Mouse (Mus musculus): ENCODE data around the gene Dnajb13. TPM values are rescaled to one million over a fixed set of nuclear protein-coding genes. Genes with fewer than 3 reads are reported as not detected.
A peak's percentile ranks its signal among the peaks of the same experiment; 100 is the strongest.
"Not testable (repeated sequence)": the region's sequence is repeated elsewhere in the genome, so short reads cannot be mapped to it uniquely, and the experiment has no call there.

Dnajb13 gene
- polyA plus RNA-seq, 1 experiment from 2014 or later: 0.18 TPM

GRCm38 (mm10) chr7:100488474-100489048 is 26.2 kb downstream of the Dnajb13 start:
- H3K4me1 ChIP-seq (ENCODE audit: insufficient read depth): peaks cover 8% of the 10 kb centered on the region
- no peaks in the 10 kb centered on the region for H3K9me3 ChIP-seq (ENCODE audit: low read depth, low read length)
- peak; percentile 84 for DNase-seq
- H3K36me3 ChIP-seq (ENCODE audit: insufficient read depth): no peaks in the 10 kb centered on the region
- H3K4me3 ChIP-seq (ENCODE audit: low read depth, low read length): no peak overlapping the region
- 19% methylated on average over 10 of the region's 10 CpGs for WGBS
- ATAC-seq (ENCODE audit: insufficient read depth): peak; percentile 42; the same call in 1 of the 2 replicates
- peak overlapping the region; percentile 50; the same call in 1 of the 2 replicates for H3K27ac ChIP-seq (ENCODE audit: low read depth)
- no peak overlapping the region for H3K9ac ChIP-seq
- no peaks in the 10 kb centered on the region for H3K27me3 ChIP-seq (ENCODE audit: insufficient read depth, low read length)
- peak overlapping the region; percentile 20; the same call in 1 of the 2 replicates for H3K4me2 ChIP-seq
- TF ChIP-seq CTCF (IDR thresholded peaks at IDR 0.05; ENCODE audit: low read depth): no peak

- TF ChIP-seq CTCF (IDR thresholded peaks at IDR 0.05; ENCODE audit: low read depth): no peak
- no peak for ATAC-seq (ENCODE audit: insufficient read depth)
- H3K9ac ChIP-seq: no peak overlapping the region
- H3K27me3 ChIP-seq (ENCODE audit: insufficient read depth, low read length): no peaks in the 10 kb centered on the region
- no peaks in the 10 kb centered on the region for H3K9me3 ChIP-seq (ENCODE audit: low read depth, low read length)
- no peaks in the 10 kb centered on the region for H3K36me3 ChIP-seq (ENCODE audit: insufficient read depth)
- WGBS: 62% methylated on average over 2 of the region's 2 CpGs
- H3K4me2 ChIP-seq: no peak overlapping the region
- DNase-seq: no peak
- H3K4me3 ChIP-seq (ENCODE audit: low read depth, low read length): no peak overlapping the region
- no peak overlapping the region for H3K27ac ChIP-seq (ENCODE audit: low read depth)
- H3K4me1 ChIP-seq (ENCODE audit: insufficient read depth): 0 out of 2 replicates have a peak, but pooled peaks cover 5% of the 10 kb centered on the region
Observed at GRCm38 (mm10) chr7:100487301-100487700, 27.5 kb downstream of the Dnajb13 start.

- no peak for DNase-seq
- WGBS: 82% methylated on average over 5 of the region's 5 CpGs
- ATAC-seq (ENCODE audit: insufficient read depth): no peak
Observed at GRCm38 (mm10) chr7:100484493-100484892, 30.3 kb downstream of the Dnajb13 start.

GRCm38 (mm10) chr7:100482046-100482445 is 32.7 kb downstream of the Dnajb13 start:
- not testable (repeated sequence) for H3K9ac ChIP-seq; DNase-seq; H3K27me3 ChIP-seq (ENCODE audit: insufficient read depth, low read length); ATAC-seq (ENCODE audit: insufficient read depth); H3K4me2 ChIP-seq; H3K36me3 ChIP-seq (ENCODE audit: insufficient read depth); H3K27ac ChIP-seq (ENCODE audit: low read depth); H3K9me3 ChIP-seq (ENCODE audit: low read depth, low read length); H3K4me1 ChIP-seq (ENCODE audit: insufficient read depth); H3K4me3 ChIP-seq (ENCODE audit: low read depth, low read length)
- 70% methylated on average over 2 of the region's 2 CpGs for WGBS

More at GRCm38 (mm10) chr7:100484493-100484892, 30.3 kb downstream of the Dnajb13 start:
- Histone ChIP-seq H3K36me3 (ENCODE audit: insufficient read depth) (no peaks in the 10 kb centered on the region), H3K9ac (no peak overlapping the region), H3K4me2 (no peak overlapping the region), H3K9me3 (ENCODE audit: low read depth, low read length) (no peaks in the 10 kb centered on the region), H3K4me1 (ENCODE audit: insufficient read depth) (0 out of 2 replicates have a peak, but pooled peaks cover 5% of the 10 kb centered on the region), H3K27me3 (ENCODE audit: insufficient read depth, low read length) (no peaks in the 10 kb centered on the region), H3K4me3 (ENCODE audit: low read depth, low read length) (no peak overlapping the region), H3K27ac (ENCODE audit: low read depth) (no peak overlapping the region)
- no peak for TF ChIP-seq CTCF (IDR thresholded peaks at IDR 0.05; ENCODE audit: low read depth)

- no peaks in the 10 kb centered on the region for H3K27me3 ChIP-seq (ENCODE audit: insufficient read depth, low read length)
- H3K9me3 ChIP-seq (ENCODE audit: low read depth, low read length): no peaks in the 10 kb centered on the region
- no peak for ATAC-seq (ENCODE audit: insufficient read depth)
- no peaks in the 10 kb centered on the region for H3K36me3 ChIP-seq (ENCODE audit: insufficient read depth)
- no peak for DNase-seq
- H3K4me1 ChIP-seq (ENCODE audit: insufficient read depth): no peaks in the 10 kb centered on the region
- 75% methylated on average over 17 of the region's 17 CpGs for WGBS
- H3K4me3 ChIP-seq (ENCODE audit: low read depth, low read length): no peak overlapping the region
- H3K9ac ChIP-seq: no peak overlapping the region
- H3K4me2 ChIP-seq: no peak overlapping the region
- no peak overlapping the region for H3K27ac ChIP-seq (ENCODE audit: low read depth)
- no peak for TF ChIP-seq CTCF (IDR thresholded peaks at IDR 0.05; ENCODE audit: low read depth)
Observed at GRCm38 (mm10) chr7:100480175-100480574, 34.6 kb downstream of the Dnajb13 start.

- no peak overlapping the region for H3K4me3 ChIP-seq (ENCODE audit: low read depth, low read length)
- ATAC-seq (ENCODE audit: insufficient read depth) (no peak), DNase-seq (no peak)
- no peak overlapping the region for H3K27ac ChIP-seq (ENCODE audit: low read depth)
- H3K4me1 ChIP-seq (ENCODE audit: insufficient read depth): no peaks in the 10 kb centered on the region
- no peaks in the 10 kb centered on the region for H3K27me3 ChIP-seq (ENCODE audit: insufficient read depth, low read length)
- 63% methylated on average over 15 of the region's 15 CpGs for WGBS
- no peak for TF ChIP-seq CTCF (IDR thresholded peaks at IDR 0.05; ENCODE audit: low read depth)
- no peaks in the 10 kb centered on the region for H3K9me3 ChIP-seq (ENCODE audit: low read depth, low read length)
- no peak overlapping the region for H3K9ac ChIP-seq
- no peak overlapping the region for H3K4me2 ChIP-seq
- no peaks in the 10 kb centered on the region for H3K36me3 ChIP-seq (ENCODE audit: insufficient read depth)
Observed at GRCm38 (mm10) chr7:100479823-100480164, 35.0 kb downstream of the Dnajb13 start.

- H3K4me1 ChIP-seq (ENCODE audit: insufficient read depth): no peaks in the 10 kb centered on the region
- H3K9ac ChIP-seq: no peak overlapping the region
- no peak overlapping the region for H3K27ac ChIP-seq (ENCODE audit: low read depth)
- no peak overlapping the region for H3K4me2 ChIP-seq
- DNase-seq: no peak
- no peaks in the 10 kb centered on the region for H3K27me3 ChIP-seq (ENCODE audit: insufficient read depth, low read length)
- no peak for TF ChIP-seq CTCF (IDR thresholded peaks at IDR 0.05; ENCODE audit: low read depth)
- no peaks in the 10 kb centered on the region for H3K36me3 ChIP-seq (ENCODE audit: insufficient read depth)
- ATAC-seq (ENCODE audit: insufficient read depth): no peak
- H3K9me3 ChIP-seq (ENCODE audit: low read depth, low read length): no peaks in the 10 kb centered on the region
- no peak overlapping the region for H3K4me3 ChIP-seq (ENCODE audit: low read depth, low read length)
- 65% methylated on average over 20 of the region's 20 CpGs for WGBS
Observed at GRCm38 (mm10) chr7:100479100-100479822, 35.5 kb downstream of the Dnajb13 start.
